Mouse (Mus musculus): ENCODE results near the gene Olfr1212.

Gene Olfr1212

DNA sequence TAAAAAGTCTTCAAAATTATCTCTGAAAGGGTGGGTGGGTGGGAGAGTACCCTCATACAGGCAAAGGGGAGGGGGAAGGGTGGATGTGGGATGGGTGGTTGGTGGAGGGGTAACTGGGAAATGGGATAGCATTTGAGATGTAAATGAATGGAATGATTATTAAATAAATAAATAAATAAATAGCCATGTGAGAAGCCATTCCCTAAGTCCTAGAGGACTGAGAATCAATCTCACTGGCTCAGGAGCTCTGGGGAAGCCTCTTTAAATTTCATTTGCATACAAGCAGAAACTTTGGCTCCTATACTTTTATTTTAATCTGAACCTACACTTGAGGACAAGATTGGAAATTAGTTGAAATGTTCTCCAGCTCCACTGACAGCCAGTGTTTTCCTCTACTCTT, at the start of gene Olfr1212:
Gene Olfr1212 (plus strand): TSS at position 301 of the 400 bp plus-strand sequence.
- no peak for DNase-seq (ENCODE audit: low read depth, low spot score)

- DNase-seq (ENCODE audit: low read depth, low spot score): no peak
Observed at GRCm38 (mm10) chr2:88915057-88915456, 38.7 kb upstream of the Olfr1212 start, which contains the start of gene Olfr1209. TSS of gene Olfr1209 (minus strand) at chr2:88915157.

- DNase-seq (ENCODE audit: low read depth, low spot score): no peak
Observed at GRCm38 (mm10) chr2:88938011-88938410, 15.8 kb upstream of the Olfr1212 start, which contains the start of gene Olfr1211. TSS of gene Olfr1211 (minus strand) at chr2:88938111.

GRCm38 (mm10) chr2:88980181-88980580, 26.4 kb downstream of the Olfr1212 start, which contains the start of gene Gm13762:
TSS of gene Gm13762 (minus strand) at chr2:88980281.
- DNase-seq (ENCODE audit: low read depth, low spot score): no peak

DNA sequence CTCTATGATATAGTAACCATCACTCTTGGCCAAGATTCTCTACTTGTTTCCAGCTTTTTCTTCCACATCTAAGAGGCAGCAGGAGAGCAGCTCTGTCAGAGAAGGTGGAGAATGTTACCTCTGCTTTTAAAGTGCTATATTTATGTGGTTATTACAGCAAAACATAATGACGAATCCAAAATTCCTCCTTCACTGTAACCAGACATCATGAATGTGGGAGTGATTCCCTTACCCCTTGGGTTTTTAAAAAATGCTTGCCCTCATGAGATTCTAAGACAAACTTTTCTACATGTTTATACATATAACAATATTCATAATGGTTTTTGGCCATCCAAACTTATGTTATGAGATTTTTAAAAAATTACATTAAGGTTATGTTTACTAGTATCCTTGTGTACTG, 38.8 kb downstream of the Olfr1212 start, which contains the start of gene Olfr1214:
Gene Olfr1214 (minus strand): TSS at position 101 of the 400 bp plus-strand sequence.
- DNase-seq (ENCODE audit: low read depth, low spot score): no peak

GRCm38 (mm10) chr2:89006873-89007272, 53.1 kb downstream of the Olfr1212 start, which contains the start of gene Olfr1215:
TSS of gene Olfr1215 (minus strand) at chr2:89006973.
- no peak for DNase-seq (ENCODE audit: low read depth, low spot score)
